Mouse (Mus musculus) lung, adult 2 months (tissue): ENCODE results near the gene St6galnac5.

Experiments used
- CTCF ChIP-seq: fragments of 200-500 bp; IDR thresholded peaks from 2 replicates; pipeline ENCODE4 v1.5.1; 2011; ENCODE audit warnings: mild to moderate bottlenecking, low read length, control low read depth; ENCODE audit not compliant: insufficient read depth
- POLR2A ChIP-seq: fragments of 200-500 bp; IDR thresholded peaks from 2 replicates; pipeline ENCODE4 v1.6.1; 2011; ENCODE audit warnings: low read depth, mild to moderate bottlenecking, control low read depth, low read length, borderline replicate concordance; ENCODE audit errors: extremely low read depth

- TF ChIP-seq CTCF (no peak), POLR2A (no peak)
Measured at GRCm38 (mm10) chr3:152923530-152923929, 58.5 kb downstream of the St6galnac5 start.
